In the genomic region with DNA sequence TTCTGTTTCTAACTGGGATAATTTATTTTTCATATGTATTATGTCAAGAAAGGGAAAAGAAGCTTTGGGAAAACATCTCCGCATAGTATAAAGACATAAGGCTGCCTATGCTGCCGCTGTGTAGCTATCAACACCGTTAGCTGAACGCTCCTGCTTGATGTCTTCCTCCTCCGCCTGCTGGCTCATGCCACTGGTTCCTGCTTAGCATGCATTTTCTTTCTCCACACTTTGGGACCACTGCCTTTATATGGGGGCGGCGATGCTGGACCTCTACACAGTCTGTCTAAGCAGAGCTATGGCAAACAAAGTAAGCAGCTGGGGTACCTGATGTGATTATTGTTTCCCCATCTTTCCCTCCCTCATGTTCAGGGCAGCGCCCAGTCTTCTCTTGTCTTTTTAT, we compare ENCODE assay signal across 18 mouse cellular contexts. TPM values are rescaled to one million over a fixed set of nuclear protein-coding genes. Genes with fewer than 3 reads are reported as not detected.
DNase-seq lines count a peak whose midpoint lies in the region; ATAC-seq and TF ChIP-seq lines count a peak whose summit lies in the region.
"Had no signal": no experiment of that assay in that cellular context is flagged by ENCODE, and none has a peak within 500 bp of the region (broad histone marks: within the 10 kb centered on the region; RNA-seq: fewer than 3 reads in every experiment).

No protein-coding gene starts in this region.

- TF ChIP-seq CTCF in hindbrain, postnatal 0 days (IDR thresholded peaks at IDR 0.05; ENCODE audit: low read depth), result no peak

- WGBS in forebrain, embryonic 15.5 days, result 84% methylated on average over 8 of the region's 8 CpGs
- 90% methylated on average over 8 of the region's 8 CpGs for WGBS in forebrain, embryonic 12.5 days
- WGBS in hindbrain, postnatal 0 days, result 68% methylated on average over 8 of the region's 8 CpGs
- WGBS in hindbrain, embryonic 11.5 days, result 86% methylated on average over 8 of the region's 8 CpGs
- 94% methylated on average over 8 of the region's 8 CpGs for WGBS in midbrain, embryonic 11.5 days
- WGBS in midbrain, embryonic 14.5 days, result 84% methylated on average over 8 of the region's 8 CpGs

- H3K9ac ChIP-seq in forebrain, embryonic 15.5 days (replicated peaks), result no peak overlapping the region
- no peak overlapping the region for H3K9ac ChIP-seq in forebrain, embryonic 12.5 days
- H3K9ac ChIP-seq in hindbrain, postnatal 0 days (replicated peaks; ENCODE audit: low read length), result no peak overlapping the region
- no peak overlapping the region for H3K9ac ChIP-seq in hindbrain, embryonic 11.5 days (ENCODE audit: low read depth, low read length)
- H3K9ac ChIP-seq in midbrain, embryonic 11.5 days (ENCODE audit: low read length), result no peak overlapping the region
- H3K9ac ChIP-seq in midbrain, embryonic 14.5 days (replicated peaks; ENCODE audit: low read length), result no peak overlapping the region
- H3K9ac ChIP-seq: embryonic facial prominence, embryonic 12.5 days; forebrain, postnatal 0 days; heart, embryonic 15.5 days; hindbrain, embryonic 15.5 days had no signal

- H3K27ac ChIP-seq in forebrain, embryonic 15.5 days (replicated peaks), result no peak overlapping the region
- H3K27ac ChIP-seq in forebrain, embryonic 12.5 days, result no peak overlapping the region
- H3K27ac ChIP-seq in hindbrain, postnatal 0 days, result no peak overlapping the region
- no peak overlapping the region for H3K27ac ChIP-seq in hindbrain, embryonic 11.5 days (ENCODE audit: low read depth, low read length)
- no peak overlapping the region for H3K27ac ChIP-seq in midbrain, embryonic 11.5 days (ENCODE audit: low read depth, low read length)
- H3K27ac ChIP-seq in midbrain, embryonic 14.5 days (replicated peaks; ENCODE audit: low read depth, low read length), result no peak overlapping the region
- H3K27ac ChIP-seq: embryonic facial prominence, embryonic 12.5 days; heart, embryonic 15.5 days; hindbrain, embryonic 15.5 days had no signal

- H3K9me3 ChIP-seq in forebrain, embryonic 15.5 days, result no peaks in the 10 kb centered on the region
- H3K9me3 ChIP-seq in forebrain, embryonic 12.5 days, result no peaks in the 10 kb centered on the region
- no peaks in the 10 kb centered on the region for H3K9me3 ChIP-seq in hindbrain, postnatal 0 days (ENCODE audit: low read length)
- no peaks in the 10 kb centered on the region for H3K9me3 ChIP-seq in hindbrain, embryonic 11.5 days (ENCODE audit: control insufficient read depth, low read length)
- no peaks in the 10 kb centered on the region for H3K9me3 ChIP-seq in midbrain, embryonic 11.5 days (ENCODE audit: control insufficient read depth, low read length)
- no peaks in the 10 kb centered on the region for H3K9me3 ChIP-seq in midbrain, embryonic 14.5 days (ENCODE audit: control insufficient read depth, low read length)
- H3K9me3 ChIP-seq: embryonic facial prominence, embryonic 12.5 days; heart, embryonic 15.5 days; hindbrain, embryonic 15.5 days had no signal

- H3K36me3 ChIP-seq in forebrain, embryonic 15.5 days, result 0 out of 2 replicates have a peak, but pooled peaks cover 4% of the 10 kb centered on the region
- H3K36me3 ChIP-seq in forebrain, embryonic 12.5 days (replicated peaks), result 0 out of 2 replicates have a peak, but pooled peaks cover 3% of the 10 kb centered on the region
- H3K36me3 ChIP-seq in hindbrain, postnatal 0 days (ENCODE audit: insufficient read depth, low read length), result peaks cover 14% of the 10 kb centered on the region; the same call in 1 of the 2 replicates
- no peaks in the 10 kb centered on the region for H3K36me3 ChIP-seq in hindbrain, embryonic 11.5 days (ENCODE audit: control insufficient read depth, insufficient read depth, low read length)
- H3K36me3 ChIP-seq in midbrain, embryonic 11.5 days (ENCODE audit: control insufficient read depth, insufficient read depth, low read length), result no peaks in the 10 kb centered on the region
- H3K36me3 ChIP-seq in midbrain, embryonic 14.5 days (ENCODE audit: control insufficient read depth, insufficient read depth, low read length), result peaks cover 22% of the 10 kb centered on the region
- H3K36me3 ChIP-seq: embryonic facial prominence, embryonic 12.5 days had no signal

- H3K4me1 ChIP-seq in forebrain, embryonic 15.5 days, result no peaks in the 10 kb centered on the region
- no peaks in the 10 kb centered on the region for H3K4me1 ChIP-seq in forebrain, embryonic 12.5 days
- H3K4me1 ChIP-seq in hindbrain, postnatal 0 days (ENCODE audit: insufficient read depth, low read length), result peaks cover 8% of the 10 kb centered on the region; the same call in 1 of the 2 replicates
- no peaks in the 10 kb centered on the region for H3K4me1 ChIP-seq in hindbrain, embryonic 11.5 days (replicated peaks; ENCODE audit: control insufficient read depth, insufficient read depth, low read length)
- H3K4me1 ChIP-seq in midbrain, embryonic 11.5 days (ENCODE audit: control insufficient read depth, insufficient read depth, low read length), result no peaks in the 10 kb centered on the region
- peaks cover 7% of the 10 kb centered on the region for H3K4me1 ChIP-seq in midbrain, embryonic 14.5 days (ENCODE audit: control insufficient read depth, insufficient read depth, low read length)
- H3K4me1 ChIP-seq: embryonic facial prominence, embryonic 12.5 days had no signal

- H3K4me3 ChIP-seq in forebrain, embryonic 15.5 days, result no peak overlapping the region
- no peak overlapping the region for H3K4me3 ChIP-seq in forebrain, embryonic 12.5 days (replicated peaks)
- no peak overlapping the region for H3K4me3 ChIP-seq in hindbrain, postnatal 0 days (ENCODE audit: low read length)
- no peak overlapping the region for H3K4me3 ChIP-seq in hindbrain, embryonic 11.5 days (ENCODE audit: low read depth, low read length)
- no peak overlapping the region for H3K4me3 ChIP-seq in midbrain, embryonic 11.5 days (ENCODE audit: low read depth, low read length)
- no peak overlapping the region for H3K4me3 ChIP-seq in midbrain, embryonic 14.5 days (replicated peaks; ENCODE audit: low read depth, low read length)
- H3K4me3 ChIP-seq: embryonic facial prominence, embryonic 12.5 days; heart, embryonic 15.5 days; hindbrain, embryonic 15.5 days had no signal

- H3K4me2 ChIP-seq in forebrain, embryonic 15.5 days (replicated peaks), result no peak overlapping the region
- H3K4me2 ChIP-seq in forebrain, embryonic 12.5 days, result no peak overlapping the region
- H3K4me2 ChIP-seq in hindbrain, postnatal 0 days (ENCODE audit: low read depth, low read length), result 0 out of 2 replicates have a peak overlapping the region, but pooled peaks have one; percentile 2
- H3K4me2 ChIP-seq in hindbrain, embryonic 11.5 days (replicated peaks; ENCODE audit: low read depth, low read length), result no peak overlapping the region
- no peak overlapping the region for H3K4me2 ChIP-seq in midbrain, embryonic 11.5 days
- no peak overlapping the region for H3K4me2 ChIP-seq in midbrain, embryonic 14.5 days (ENCODE audit: low read length)
- H3K4me2 ChIP-seq: embryonic facial prominence, embryonic 12.5 days; heart, embryonic 11.5 days; heart, embryonic 15.5 days; hindbrain, embryonic 15.5 days had no signal

- no peaks in the 10 kb centered on the region for H3K27me3 ChIP-seq in forebrain, embryonic 15.5 days
- no peaks in the 10 kb centered on the region for H3K27me3 ChIP-seq in forebrain, embryonic 12.5 days
- no peaks in the 10 kb centered on the region for H3K27me3 ChIP-seq in hindbrain, postnatal 0 days (ENCODE audit: insufficient read depth, low read length)
- H3K27me3 ChIP-seq in hindbrain, embryonic 11.5 days (ENCODE audit: control insufficient read depth, insufficient read depth, low read length), result no peaks in the 10 kb centered on the region
- H3K27me3 ChIP-seq in midbrain, embryonic 11.5 days (ENCODE audit: control insufficient read depth, insufficient read depth, low read length), result no peaks in the 10 kb centered on the region
- H3K27me3 ChIP-seq in midbrain, embryonic 14.5 days (ENCODE audit: control insufficient read depth, insufficient read depth, low read length), result no peaks in the 10 kb centered on the region
- H3K27me3 ChIP-seq: embryonic facial prominence, embryonic 12.5 days; heart, embryonic 15.5 days; hindbrain, embryonic 15.5 days had no signal

- DNase-seq in hindbrain, postnatal 0 days (ENCODE audit: low spot score), result no peak
- no peak for DNase-seq in hindbrain, embryonic 11.5 days (ENCODE audit: low spot score)
- peak; percentile 10 for DNase-seq in midbrain, embryonic 11.5 days (ENCODE audit: low spot score, missing footprints)
- DNase-seq in midbrain, embryonic 14.5 days, result no peak
- no peak for DNase-seq in spleen, adult 12 weeks (ENCODE audit: low spot score)
- DNase-seq: adrenal gland, postnatal 14 days; cerebellum, adult 8-10 months; cerebellum, postnatal 14 days; forebrain, postnatal 0 days; gastrocnemius, postnatal 36 days; heart, adult 18-20 months; heart, postnatal 14 days had no signal

- ATAC-seq in forebrain, embryonic 15.5 days (replicated peaks), result 0 out of 2 replicates have a peak, but pooled peaks have one; percentile 26
- ATAC-seq in forebrain, embryonic 12.5 days (ENCODE audit: low FRiP score), result no peak
- no peak for ATAC-seq in hindbrain, postnatal 0 days
- no peak for ATAC-seq in hindbrain, embryonic 11.5 days (ENCODE audit: low FRiP score)
- no peak for ATAC-seq in midbrain, embryonic 11.5 days (ENCODE audit: low FRiP score)
- no peak for ATAC-seq in midbrain, embryonic 14.5 days (ENCODE audit: low FRiP score, low TSS enrichment)
- ATAC-seq: forebrain, postnatal 0 days had no signal

RNA-seq across cellular contexts. Expression of a gene that starts 13.3 kb away (rescaled TPM):
- 6.6 and 7.3 TPM in 2 replicates for polyA plus RNA-seq in forebrain, embryonic 15.5 days (2015; fragmentation: Nextera tagmentation; extraction: Ambion mirVana)
- polyA plus RNA-seq in forebrain, embryonic 12.5 days (2016; fragmentation: Nextera tagmentation; extraction: Ambion mirVana), result 6.1 and 6.2 TPM in 2 replicates
- 26.2 and 26.8 TPM in 2 replicates for total RNA-seq in hindbrain, postnatal 0 days (2014; rRNA removed)
- 13.6 and 14.9 TPM in 2 replicates for polyA plus RNA-seq in hindbrain, postnatal 0 days (2015; fragmentation: Nextera tagmentation; extraction: Ambion mirVana)
- polyA plus RNA-seq in hindbrain, embryonic 11.5 days (2014; fragmentation: Nextera tagmentation; extraction: Ambion mirVana), result 6.2 and 6.8 TPM in 2 replicates
- polyA plus RNA-seq in midbrain, embryonic 11.5 days (2014; fragmentation: Nextera tagmentation; extraction: Ambion mirVana), result 5.0 and 6.4 TPM in 2 replicates
- 20.6 and 23.1 TPM in 2 replicates for polyA plus RNA-seq in midbrain, embryonic 14.5 days (2014; fragmentation: Nextera tagmentation; extraction: Ambion mirVana)
